Mouse (Mus musculus): ENCODE results near the gene Tex29.

The Tex29 gene

DNA sequence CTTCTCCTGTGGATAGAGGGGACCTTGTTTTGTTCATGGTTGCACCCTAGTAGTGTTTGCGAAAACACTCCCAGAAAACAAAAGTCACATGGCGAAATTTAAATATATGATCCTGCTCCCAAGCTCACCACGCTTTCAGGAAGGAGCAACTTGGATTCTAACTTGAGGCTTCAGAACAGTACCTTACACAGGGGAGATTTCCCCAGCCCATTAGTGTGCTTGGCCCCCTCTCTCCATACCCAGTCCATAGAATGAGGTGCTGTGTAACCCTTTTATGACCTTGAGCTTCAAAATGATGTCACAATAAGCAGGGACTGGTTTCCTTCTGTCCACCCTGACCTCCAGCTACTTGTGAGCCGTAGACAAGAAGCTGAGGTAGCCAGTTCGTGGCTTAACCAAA lies at the start of gene Tex29:
Tex29 (plus strand) TSS at position 301 of the 400 bp plus-strand sequence.
- no peak for DNase-seq (ENCODE audit: low spot score)

DNA sequence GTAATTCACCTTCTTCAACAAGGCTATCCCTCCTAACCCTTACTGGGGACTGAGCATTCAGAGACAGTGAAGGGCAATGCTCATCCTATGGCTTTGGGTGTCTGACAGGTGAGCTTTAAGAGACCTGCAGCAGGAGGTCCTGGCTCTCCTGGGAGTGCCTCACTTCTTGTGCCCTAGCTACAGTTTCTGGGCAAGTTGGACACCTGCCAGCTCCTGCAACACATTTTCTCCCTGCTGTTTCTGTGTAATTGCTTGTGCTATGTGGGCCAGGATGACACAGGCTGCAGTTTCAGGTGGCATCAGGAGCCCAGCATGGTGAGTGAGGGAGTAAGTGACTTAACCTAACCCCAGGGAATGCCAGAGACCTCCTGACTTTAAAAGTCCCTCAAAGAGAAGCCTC lies 45.3 kb upstream of the Tex29 start:
- no peak for DNase-seq (ENCODE audit: low spot score)

DNA sequence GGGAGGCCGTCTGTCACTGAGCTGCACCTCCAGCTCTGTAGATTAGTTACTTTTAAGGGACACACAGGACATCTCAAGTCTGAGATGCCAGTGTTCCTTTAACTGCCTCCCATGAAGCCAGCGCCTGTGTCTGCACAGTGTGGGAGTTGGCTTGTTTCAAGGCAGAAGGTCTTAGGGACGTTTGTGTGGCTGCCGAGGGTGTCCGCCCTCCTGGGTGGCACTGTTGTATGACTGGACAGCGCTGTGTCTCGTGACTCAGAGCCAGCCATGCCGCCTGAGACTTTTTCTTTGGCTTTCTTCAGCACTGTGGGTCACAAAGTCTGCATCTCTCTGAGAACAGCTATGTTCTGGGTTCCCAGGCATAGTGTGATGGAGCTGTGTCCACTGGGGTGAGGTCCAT lies 43.1 kb upstream of the Tex29 start:
- DNase-seq (ENCODE audit: low spot score) = no peak

- DNase-seq (ENCODE audit: low spot score) = no peak
These were observed 42.4 kb upstream of the Tex29 start for GRCm38 (mm10) chr8:11797729-11798479.

GRCm38 (mm10) chr8:11798480-11798867 lies 41.8 kb upstream of the Tex29 start:
- no peak for DNase-seq (ENCODE audit: low spot score)

DNA sequence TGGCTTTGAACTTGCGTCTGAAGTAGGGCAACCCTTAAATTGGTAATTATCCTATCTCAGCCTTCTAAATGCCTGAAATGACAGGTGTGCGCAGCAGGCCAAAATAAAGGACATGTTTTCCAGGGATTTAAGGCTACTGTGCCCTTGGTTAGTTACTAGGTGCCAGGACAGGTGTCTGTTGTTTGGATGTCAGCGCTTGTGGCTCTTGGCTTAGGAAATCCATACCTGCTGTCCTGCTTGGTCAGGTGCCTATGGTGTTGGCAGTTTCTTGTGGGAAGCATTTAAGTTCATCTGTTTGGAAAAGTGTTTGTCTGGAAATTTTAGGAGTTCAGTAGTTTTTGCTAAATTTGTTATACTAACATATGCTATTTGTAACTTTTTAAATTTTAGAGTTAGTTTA lies 41.2 kb upstream of the Tex29 start:
- no peak for DNase-seq (ENCODE audit: low spot score)

GRCm38 (mm10) chr8:11800481-11800880 lies 39.8 kb upstream of the Tex29 start:
- no peak for DNase-seq (ENCODE audit: low spot score)

- no peak for DNase-seq (ENCODE audit: low spot score)
These were observed 38.7 kb upstream of the Tex29 start for GRCm38 (mm10) chr8:11801571-11801970.

- no peak for DNase-seq (ENCODE audit: low spot score)
These were observed 35.4 kb upstream of the Tex29 start for GRCm38 (mm10) chr8:11804914-11805313.

DNA sequence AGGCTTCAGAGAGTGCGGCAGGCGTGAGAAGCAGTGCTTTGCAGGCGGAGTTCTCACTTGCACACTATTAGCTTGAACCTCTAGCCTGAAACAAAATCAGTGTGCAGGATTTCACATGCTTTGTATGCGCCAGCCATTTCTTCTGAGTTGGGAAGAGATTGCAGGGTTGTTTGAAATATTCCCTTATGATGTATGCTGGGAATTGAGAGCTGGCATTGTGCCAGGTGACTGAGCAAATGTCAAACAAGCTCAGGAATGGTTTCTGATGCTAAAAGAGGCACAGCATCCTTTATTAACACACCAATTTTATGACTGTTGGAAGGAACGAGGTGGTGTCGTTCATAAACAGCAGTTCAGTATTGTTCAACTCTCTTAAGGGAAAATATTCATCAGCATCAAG lies 34.0 kb upstream of the Tex29 start:
- DNase-seq (ENCODE audit: low spot score) = no peak

DNA sequence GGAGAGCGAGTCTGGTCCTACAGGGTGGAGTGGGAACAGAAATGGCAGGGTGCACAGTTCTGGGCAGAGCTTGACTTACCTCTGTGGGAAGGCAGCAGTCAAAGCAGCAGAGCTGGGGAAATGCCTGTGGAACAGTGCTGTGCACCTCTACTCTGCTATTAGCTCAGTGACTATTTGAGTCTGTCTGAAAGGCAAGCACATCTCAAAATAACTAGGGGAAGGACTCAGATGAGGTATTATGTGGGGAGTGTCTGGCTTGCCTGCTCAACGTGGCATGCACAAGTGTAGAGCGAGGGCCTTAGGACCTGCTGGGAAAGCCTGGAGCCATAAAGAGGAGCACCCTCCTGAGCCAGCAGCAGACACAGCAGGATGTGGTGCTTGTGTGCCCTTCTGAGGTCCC lies 32.9 kb upstream of the Tex29 start:
- no peak for DNase-seq (ENCODE audit: low spot score)

DNA sequence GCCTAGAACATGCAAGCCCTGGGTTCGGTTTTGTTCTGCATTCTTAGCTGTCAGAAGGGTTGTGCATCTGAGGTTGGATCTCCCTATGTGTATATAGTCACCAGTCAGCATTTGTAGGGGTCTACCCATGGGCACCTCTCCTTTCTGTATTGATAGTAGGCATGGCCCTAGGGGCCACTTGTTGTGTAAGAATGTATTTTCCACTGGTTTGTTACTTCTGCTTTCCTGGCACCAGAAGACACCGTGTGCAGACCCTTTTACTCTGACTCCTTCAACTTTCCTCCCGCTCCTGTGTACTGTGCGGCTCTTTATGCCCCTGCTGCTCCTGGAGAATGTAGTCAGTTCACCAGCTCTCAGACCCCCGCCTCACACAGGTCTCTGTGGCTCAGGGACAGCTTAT lies 32.2 kb upstream of the Tex29 start:
- no peak for DNase-seq (ENCODE audit: low spot score)

DNA sequence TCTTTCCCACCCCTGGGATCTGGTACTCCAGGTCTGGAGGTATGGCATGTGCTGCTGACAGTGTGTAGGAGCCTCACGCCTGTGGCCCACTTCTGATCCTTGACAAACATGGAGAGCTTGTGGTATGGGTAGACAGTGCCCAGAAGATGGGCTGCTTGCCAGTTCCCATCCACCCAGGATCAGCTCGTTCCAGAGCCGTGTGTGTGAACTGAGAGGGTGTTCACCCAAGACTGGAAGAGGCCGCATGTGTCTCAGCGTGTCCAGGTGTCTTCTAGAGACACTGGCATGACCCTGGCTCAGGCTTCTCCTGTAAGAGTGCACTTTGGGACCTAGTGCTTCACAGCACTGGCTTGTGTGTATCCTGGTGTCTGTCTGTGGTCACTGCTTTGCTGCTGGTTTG lies 29.8 kb upstream of the Tex29 start:
- DNase-seq (ENCODE audit: low spot score) = no peak

DNA sequence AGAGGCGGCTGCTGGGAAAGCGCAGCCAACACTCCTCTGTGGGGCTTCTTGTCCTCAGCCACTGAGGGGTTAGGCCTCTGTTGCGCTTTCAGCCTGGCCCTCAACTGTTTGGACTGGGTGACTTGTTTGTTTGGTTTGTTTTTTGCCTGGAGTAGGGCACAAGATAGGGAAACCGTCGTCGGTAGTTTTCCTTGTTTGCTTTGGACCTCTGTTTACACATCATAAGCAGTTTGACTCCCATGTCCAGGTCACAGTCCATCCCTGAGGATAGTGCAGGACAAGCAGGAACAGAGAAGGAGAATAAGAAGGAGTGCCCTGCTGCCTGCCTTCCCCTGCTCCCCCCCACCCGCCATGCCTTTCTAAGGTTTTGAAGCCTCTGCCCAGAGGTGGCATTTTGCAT lies 26.5 kb upstream of the Tex29 start:
- no peak for DNase-seq (ENCODE audit: low spot score)

- no peak for DNase-seq (ENCODE audit: low spot score)
These were observed 25.1 kb upstream of the Tex29 start for GRCm38 (mm10) chr8:11815206-11815605.

DNA sequence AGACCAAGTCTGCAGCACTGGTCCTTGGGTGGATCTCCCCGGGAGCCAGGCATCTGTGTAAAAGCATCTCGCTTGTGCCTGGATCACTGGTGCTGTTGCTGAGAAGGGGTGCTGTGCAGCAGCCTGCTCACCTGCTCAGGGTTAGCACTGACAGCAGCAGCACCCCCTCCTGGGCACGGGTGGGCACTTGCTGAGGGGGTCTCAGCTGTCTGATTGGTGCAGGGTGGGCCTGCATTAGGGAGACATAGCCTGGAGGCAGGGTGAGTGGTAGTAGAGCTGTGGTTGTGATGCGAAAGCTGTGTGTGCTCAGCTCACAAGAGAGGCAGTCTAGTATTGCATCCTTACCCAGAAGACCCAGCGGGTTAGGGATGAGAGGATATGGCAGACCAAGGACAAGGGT lies 20.1 kb upstream of the Tex29 start:
- DNase-seq (ENCODE audit: low spot score) = no peak

DNA sequence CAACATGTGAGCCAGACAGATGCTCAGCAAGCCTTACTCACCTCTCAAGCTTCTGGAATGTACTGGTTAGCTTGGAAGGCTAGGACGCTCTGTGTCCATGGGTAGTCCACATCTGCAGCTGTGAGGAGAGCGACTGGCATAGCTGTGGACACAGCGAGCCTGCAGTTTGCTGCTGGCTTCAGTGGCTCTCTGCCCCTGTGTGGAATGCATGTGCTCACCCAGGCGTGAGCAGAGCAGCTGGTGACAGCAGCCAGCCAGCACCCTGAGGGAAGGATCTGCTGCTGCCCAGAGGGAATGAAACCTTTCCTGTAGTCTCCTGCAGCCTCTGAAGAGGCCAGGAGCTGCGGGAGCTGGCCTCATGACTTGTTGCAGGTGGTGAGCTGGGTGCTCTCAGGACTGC lies 19.7 kb upstream of the Tex29 start:
- no peak for DNase-seq (ENCODE audit: low spot score)

- DNase-seq (ENCODE audit: low spot score) = no peak
These were observed 18.6 kb upstream of the Tex29 start for GRCm38 (mm10) chr8:11821451-11822206.

- no peak for DNase-seq (ENCODE audit: low spot score)
These were observed 17.7 kb upstream of the Tex29 start for GRCm38 (mm10) chr8:11822550-11823060.

DNA sequence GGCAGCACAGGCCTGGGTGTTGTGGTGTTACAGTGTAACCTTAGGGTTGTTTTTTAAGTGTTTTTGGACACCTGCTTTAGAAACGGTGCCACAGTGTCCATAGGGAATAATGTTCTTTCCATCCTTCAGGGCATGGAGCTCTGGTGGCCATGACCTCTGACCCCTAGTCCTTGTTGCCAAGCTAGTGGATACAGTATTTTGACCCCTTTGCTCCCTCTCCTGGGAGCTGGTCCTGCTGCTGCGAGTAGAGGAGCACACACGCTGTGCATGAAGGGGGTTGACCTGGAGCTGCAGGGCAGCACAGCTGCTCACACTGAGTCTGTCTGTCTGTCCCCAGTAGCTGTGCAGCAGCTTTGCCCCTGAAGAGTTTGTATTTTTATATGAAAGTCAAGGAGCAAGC lies 14.5 kb upstream of the Tex29 start:
- no peak for DNase-seq (ENCODE audit: low spot score)

DNA sequence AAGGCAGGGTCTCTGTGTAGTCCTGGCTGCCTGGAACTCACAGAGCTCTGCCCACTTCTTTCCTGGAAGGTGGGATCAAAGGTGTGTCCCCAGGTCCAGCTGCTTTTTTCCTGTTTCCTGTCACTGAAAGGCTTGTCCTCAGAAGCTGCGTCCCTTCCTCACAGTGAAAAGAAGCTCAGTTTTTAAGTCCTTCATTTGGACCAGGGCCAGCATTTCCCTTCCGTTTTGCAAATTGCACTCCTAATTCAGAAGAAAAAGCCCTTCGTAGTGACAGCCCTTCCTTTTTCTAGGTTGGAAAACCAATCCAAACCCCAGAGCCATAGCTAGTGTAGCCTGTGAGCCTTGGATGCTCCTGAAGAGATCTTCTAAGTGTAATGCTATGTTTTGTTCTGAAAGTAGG lies 13.0 kb upstream of the Tex29 start:
- no peak for DNase-seq (ENCODE audit: low spot score)

DNA sequence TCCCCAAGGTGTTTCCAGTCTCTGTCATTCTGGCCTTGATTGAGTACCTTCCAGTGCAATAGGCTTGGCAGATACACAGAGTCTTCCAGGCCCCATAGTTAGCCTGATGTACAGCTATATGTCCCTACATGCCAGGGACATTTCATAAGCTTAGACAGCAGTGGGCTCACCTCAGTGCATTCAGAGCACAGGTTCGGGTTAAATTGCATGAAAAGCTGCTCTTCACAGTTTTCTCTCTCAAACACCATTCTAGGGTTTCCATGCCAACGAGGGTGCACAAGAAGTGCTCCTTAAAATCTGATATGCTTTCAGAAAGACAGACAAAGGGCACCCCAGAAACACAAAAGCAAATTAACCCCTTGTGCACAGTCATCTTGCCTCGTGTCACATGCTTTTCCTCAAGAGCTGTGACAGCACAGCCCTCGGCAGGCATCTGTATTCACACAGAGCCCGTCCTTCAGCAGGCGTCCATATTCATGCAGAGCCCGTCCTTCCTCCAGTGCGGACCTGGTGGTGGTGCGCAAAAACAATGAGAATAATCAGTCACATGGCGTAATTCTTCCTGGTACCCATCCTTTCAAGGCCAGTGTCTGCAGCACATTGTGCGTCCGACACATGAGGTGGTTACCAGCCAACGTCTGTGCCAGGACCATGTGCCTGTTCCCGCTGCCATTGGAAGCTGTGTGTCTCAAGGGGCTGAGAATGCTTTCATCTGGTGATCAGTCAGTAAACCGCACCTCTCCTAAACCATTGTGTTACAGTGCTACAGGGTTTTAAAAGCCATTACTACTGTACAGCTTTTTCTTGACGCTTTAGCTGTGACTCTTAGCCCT lies 9.8 kb upstream of the Tex29 start:
- DNase-seq (ENCODE audit: low spot score) = no peak

DNA sequence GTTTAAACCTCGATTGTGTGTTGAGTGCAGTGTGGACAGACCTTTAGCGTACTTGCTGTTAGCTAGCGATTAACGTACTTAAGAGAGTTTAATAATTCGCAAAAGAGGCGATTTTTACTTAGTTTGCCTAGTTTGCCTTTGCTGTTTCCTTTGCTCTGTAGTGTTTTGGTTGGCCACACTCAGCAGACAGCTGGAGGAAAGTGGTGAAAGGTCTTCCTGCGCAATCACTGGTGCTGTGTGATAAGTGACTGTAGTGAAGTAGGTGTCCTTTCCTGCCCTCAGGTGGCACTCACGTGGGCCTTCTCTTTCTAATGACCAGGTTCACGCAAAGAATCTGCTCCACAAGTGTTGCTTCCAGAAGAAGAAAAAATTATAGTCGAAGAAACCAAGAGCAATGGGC lies 9.1 kb upstream of the Tex29 start:
- no peak for DNase-seq (ENCODE audit: low spot score)
